ENCODE assay signal across 15 mouse cellular contexts in the genomic region with DNA sequence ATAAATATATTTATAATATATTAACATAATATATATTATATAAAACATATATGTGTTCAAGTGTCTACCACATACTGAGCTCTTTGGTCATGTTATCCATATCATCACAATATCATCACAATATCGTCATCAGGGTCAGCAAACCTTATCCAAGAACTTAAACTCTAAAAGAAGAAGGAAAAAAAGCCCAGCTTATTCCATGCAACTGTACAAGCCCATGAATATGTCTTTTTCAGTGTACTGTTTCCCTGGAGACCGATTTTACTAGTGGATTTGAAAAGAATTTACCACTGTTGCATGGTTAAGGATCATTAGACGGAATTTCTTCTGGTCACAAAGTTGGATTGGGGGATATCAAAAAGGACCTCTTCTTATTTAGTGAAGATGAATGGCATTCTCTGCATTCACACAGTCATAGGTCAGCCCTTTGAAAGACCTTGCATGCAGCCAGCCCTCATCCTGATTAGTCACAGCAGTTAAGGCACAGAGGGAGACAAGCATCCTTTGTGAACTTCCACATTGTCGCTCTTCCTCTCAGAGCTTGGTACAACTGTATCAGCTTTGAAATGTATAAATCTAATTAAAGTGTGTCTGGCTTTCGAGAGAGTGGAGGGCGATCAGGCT.
DNase-seq lines count a peak whose midpoint lies in the region; ATAC-seq lines count a peak whose summit lies in the region.
"Had no signal": no experiment of that assay in that cellular context is flagged by ENCODE, and none has a peak within 500 bp of the region (broad histone marks: within the 10 kb centered on the region; RNA-seq: fewer than 3 reads in every experiment).

No protein-coding gene starts in this region.

- 20% methylated on average over 6 of the region's 6 CpGs for WGBS in neural tube, embryonic 15.5 days
- 19% methylated on average over 6 of the region's 6 CpGs for WGBS in hindbrain, embryonic 14.5 days
- WGBS in midbrain, embryonic 15.5 days, result 21% methylated on average over 6 of the region's 6 CpGs

- peak; percentile 37 for DNase-seq in neural tube, embryonic 10.5 days (ENCODE audit: extremely low spot score, low spot score)
- peak; percentile 36 for DNase-seq in hindbrain, embryonic 14.5 days (ENCODE audit: low spot score)
- no peak for DNase-seq in kidney, adult 18-20 months
- no peak for DNase-seq in ovary, postnatal 36 days (ENCODE audit: low spot score)
- DNase-seq in cerebellum, adult 18-20 months, result no peak
- no peak for DNase-seq in cerebellum, adult 9-11 months
- DNase-seq: cerebellum, adult 2 months; kidney, adult 8-10 months; kidney, postnatal 4 days had no signal

- no peaks in the 10 kb centered on the region for H3K36me3 ChIP-seq in neural tube, embryonic 15.5 days
- no peaks in the 10 kb centered on the region for H3K36me3 ChIP-seq in hindbrain, embryonic 14.5 days (replicated peaks; ENCODE audit: control insufficient read depth, insufficient read depth)
- no peaks in the 10 kb centered on the region for H3K36me3 ChIP-seq in midbrain, embryonic 15.5 days (replicated peaks)
- H3K36me3 ChIP-seq: heart, embryonic 15.5 days; limb, embryonic 10.5 days; liver, embryonic 12.5 days; lung, embryonic 15.5 days had no signal

- no peak overlapping the region for H3K27ac ChIP-seq in neural tube, embryonic 15.5 days (replicated peaks)
- H3K27ac ChIP-seq in hindbrain, embryonic 14.5 days, result no peak overlapping the region
- H3K27ac ChIP-seq in midbrain, embryonic 15.5 days, result no peak overlapping the region
- H3K27ac ChIP-seq: heart, embryonic 15.5 days; limb, embryonic 10.5 days; liver, embryonic 12.5 days; lung, embryonic 15.5 days had no signal

- no peak overlapping the region for H3K4me3 ChIP-seq in neural tube, embryonic 15.5 days (replicated peaks)
- no peak overlapping the region for H3K4me3 ChIP-seq in hindbrain, embryonic 14.5 days (replicated peaks; ENCODE audit: low read length)
- H3K4me3 ChIP-seq in midbrain, embryonic 15.5 days, result no peak overlapping the region
- H3K4me3 ChIP-seq: heart, embryonic 15.5 days; limb, embryonic 10.5 days; liver, embryonic 12.5 days; lung, embryonic 15.5 days had no signal

- H3K9me3 ChIP-seq in neural tube, embryonic 15.5 days (replicated peaks), result no peaks in the 10 kb centered on the region
- H3K9me3 ChIP-seq in hindbrain, embryonic 14.5 days (ENCODE audit: control insufficient read depth, low read length), result no peaks in the 10 kb centered on the region
- no peaks in the 10 kb centered on the region for H3K9me3 ChIP-seq in midbrain, embryonic 15.5 days
- H3K9me3 ChIP-seq: heart, embryonic 15.5 days; limb, embryonic 10.5 days; liver, embryonic 12.5 days; lung, embryonic 15.5 days had no signal

- H3K4me2 ChIP-seq in neural tube, embryonic 15.5 days, result no peak overlapping the region
- no peak overlapping the region for H3K4me2 ChIP-seq in hindbrain, embryonic 14.5 days (replicated peaks)
- H3K4me2 ChIP-seq in midbrain, embryonic 15.5 days, result no peak overlapping the region
- H3K4me2 ChIP-seq: heart, embryonic 15.5 days; liver, embryonic 12.5 days; lung, embryonic 15.5 days had no signal

- ATAC-seq in neural tube, embryonic 15.5 days (ENCODE audit: low FRiP score), result no peak
- ATAC-seq in hindbrain, embryonic 14.5 days (ENCODE audit: low FRiP score), result peak; percentile 65
- peak; percentile 70; the same call in 1 of the 2 replicates for ATAC-seq in midbrain, embryonic 15.5 days (replicated peaks)
- ATAC-seq: liver, embryonic 12.5 days had no signal

- no peaks in the 10 kb centered on the region for H3K4me1 ChIP-seq in neural tube, embryonic 15.5 days
- H3K4me1 ChIP-seq in hindbrain, embryonic 14.5 days (replicated peaks; ENCODE audit: control insufficient read depth, insufficient read depth, low read length), result no peaks in the 10 kb centered on the region
- H3K4me1 ChIP-seq in midbrain, embryonic 15.5 days, result no peaks in the 10 kb centered on the region
- H3K4me1 ChIP-seq: liver, embryonic 12.5 days; lung, embryonic 15.5 days had no signal

- H3K9ac ChIP-seq in neural tube, embryonic 15.5 days (replicated peaks), result no peak overlapping the region
- no peak overlapping the region for H3K9ac ChIP-seq in hindbrain, embryonic 14.5 days
- no peak overlapping the region for H3K9ac ChIP-seq in midbrain, embryonic 15.5 days
- H3K9ac ChIP-seq: heart, embryonic 15.5 days; liver, embryonic 12.5 days; lung, embryonic 15.5 days had no signal

- H3K27me3 ChIP-seq in neural tube, embryonic 15.5 days (replicated peaks), result peaks cover 66% of the 10 kb centered on the region
- H3K27me3 ChIP-seq in hindbrain, embryonic 14.5 days (ENCODE audit: control insufficient read depth, insufficient read depth, low read length), result peaks cover 90% of the 10 kb centered on the region
- H3K27me3 ChIP-seq in midbrain, embryonic 15.5 days (replicated peaks), result peaks cover 80% of the 10 kb centered on the region
- H3K27me3 ChIP-seq: heart, embryonic 15.5 days; liver, embryonic 12.5 days; lung, embryonic 15.5 days had no signal

Comparison
In these comparisons a context has a peak if more than half of its experiments do, and no peak if none do; other contexts are left out.
1. DNase-seq: peak in neural tube, embryonic 10.5 days (single experiment) and hindbrain, embryonic 14.5 days (single experiment); none in kidney, adult 18-20 months (single experiment), ovary, postnatal 36 days (single experiment), cerebellum, adult 18-20 months (0 of 2) and cerebellum, adult 9-11 months (single experiment).